Mouse (Mus musculus): ENCODE results near the gene Nnmt. TPM values are rescaled to one million over a fixed set of nuclear protein-coding genes. Genes with fewer than 3 reads are reported as not detected.

The Nnmt gene
- polyA plus RNA-seq, 1 experiment from 2014 or later = 1.5 TPM

DNA sequence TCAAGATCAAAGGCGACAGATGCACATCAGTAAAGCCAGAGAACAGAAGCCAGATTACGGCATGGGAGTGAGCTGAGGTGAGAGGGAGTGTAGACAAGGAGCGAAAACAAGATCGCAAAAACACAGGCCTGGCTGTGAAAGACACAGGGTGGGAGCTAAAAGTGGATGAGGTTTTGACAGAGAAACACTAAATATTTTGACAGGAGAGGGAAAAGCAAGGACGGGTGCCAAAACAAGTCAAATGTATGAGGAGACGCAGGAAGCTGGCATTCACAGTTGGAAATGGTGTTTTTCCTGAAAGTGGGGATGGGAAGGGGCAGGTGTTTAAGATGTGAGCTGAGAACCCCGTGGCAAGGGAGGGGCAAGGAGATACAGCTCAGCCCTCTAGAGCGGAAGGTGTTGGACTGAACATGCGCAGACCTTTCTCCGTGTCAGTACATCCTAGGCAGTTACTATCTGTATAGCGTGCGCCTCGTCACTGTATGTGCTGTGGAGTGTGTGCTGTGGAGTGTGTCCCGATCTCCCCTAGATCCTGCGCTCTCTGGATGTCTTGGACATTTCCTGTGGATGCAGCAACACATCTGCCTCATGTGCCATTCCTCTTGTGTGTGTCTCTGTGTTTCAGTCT is 33.3 kb upstream of the Nnmt start:
- H3K9ac ChIP-seq (ENCODE audit: low read length) = no peak overlapping the region
- no peak overlapping the region for H3K4me3 ChIP-seq (ENCODE audit: low read length)
- no peak overlapping the region for H3K4me2 ChIP-seq (ENCODE audit: low read depth, low read length)
- no peaks in the 10 kb centered on the region for H3K4me1 ChIP-seq (replicated peaks; ENCODE audit: control insufficient read depth, insufficient read depth, low read length)
- H3K36me3 ChIP-seq (ENCODE audit: control insufficient read depth, insufficient read depth, low read length) = no peaks in the 10 kb centered on the region
- H3K9me3 ChIP-seq (ENCODE audit: control insufficient read depth, low read length) = no peaks in the 10 kb centered on the region
- ATAC-seq (ENCODE audit: low read depth) = peak; percentile 23; the same call in 1 of the 2 replicates
- H3K27ac ChIP-seq (ENCODE audit: low read length) = no peak overlapping the region
- peaks cover 8% of the 10 kb centered on the region; the same call in 1 of the 2 replicates for H3K27me3 ChIP-seq (ENCODE audit: control insufficient read depth, insufficient read depth, low read depth, low read length)
- 35% methylated on average over 15 of the region's 15 CpGs for WGBS

DNA sequence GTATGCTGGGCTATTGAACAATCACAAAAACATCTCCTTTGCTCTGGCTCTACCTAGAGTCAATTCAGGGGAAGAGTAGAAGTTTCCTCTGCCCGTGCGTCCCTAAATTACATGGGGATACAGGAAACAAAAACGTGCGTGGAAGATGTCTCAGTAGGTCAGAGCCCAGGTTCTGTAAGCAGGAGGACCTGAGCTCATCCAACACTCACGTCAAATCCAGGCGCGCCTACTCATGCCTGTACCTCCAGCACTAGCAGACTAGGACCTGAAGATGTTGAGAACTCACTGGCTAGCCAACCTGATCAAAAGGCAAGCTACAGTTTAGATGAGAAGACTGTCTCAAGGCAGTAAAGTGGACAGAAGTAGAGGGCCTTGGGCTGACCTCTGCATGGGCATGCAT is 32.2 kb upstream of the Nnmt start:
- ATAC-seq (ENCODE audit: low read depth) = no peak
- 83% methylated on average over 7 of the region's 7 CpGs for WGBS

DNA sequence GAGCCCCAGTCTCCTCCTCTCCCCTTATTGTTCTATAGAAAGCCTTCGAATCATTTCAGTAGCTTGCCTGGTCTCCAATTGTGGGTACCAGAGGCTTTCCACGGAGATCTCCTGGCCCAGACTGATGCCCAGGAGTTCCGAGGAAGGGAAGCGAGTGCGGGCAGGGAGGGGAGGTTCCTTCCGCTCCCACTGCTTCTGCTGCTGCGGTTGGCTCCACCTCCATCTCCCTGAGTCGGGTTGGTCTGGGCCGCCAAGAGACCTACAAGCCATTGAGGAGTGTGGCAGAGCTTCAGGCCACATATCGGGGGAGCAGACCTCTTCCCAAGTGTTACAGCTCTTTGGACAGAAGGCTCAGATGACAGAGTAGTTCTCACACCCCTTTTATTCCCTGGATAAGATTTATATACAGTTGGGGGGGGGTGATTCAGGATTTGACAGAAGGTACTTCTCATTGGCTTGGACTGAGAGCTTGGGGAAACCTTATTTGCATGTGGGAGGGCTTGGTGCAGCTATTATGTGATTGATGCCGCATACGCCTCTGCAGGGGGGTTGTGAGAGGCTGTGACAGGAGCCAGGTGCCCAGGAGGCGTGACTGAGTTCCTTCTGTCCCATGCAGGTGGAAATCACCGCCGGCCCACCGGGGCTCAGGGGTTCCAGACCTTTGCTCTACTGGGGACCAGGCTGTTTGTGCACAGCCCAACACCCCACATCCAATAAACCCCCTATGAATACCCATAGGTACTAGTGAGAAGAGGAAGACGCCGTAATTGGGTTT is 30.8 kb upstream of the Nnmt start:
- 37% methylated on average over 18 of the region's 18 CpGs for WGBS
- H3K4me3 ChIP-seq (ENCODE audit: low read length) = no peak overlapping the region
- H3K27ac ChIP-seq (ENCODE audit: low read length) = no peak overlapping the region
- no peaks in the 10 kb centered on the region for H3K4me1 ChIP-seq (replicated peaks; ENCODE audit: control insufficient read depth, insufficient read depth, low read length)
- H3K9me3 ChIP-seq (ENCODE audit: control insufficient read depth, low read length) = no peaks in the 10 kb centered on the region
- no peak overlapping the region for H3K9ac ChIP-seq (ENCODE audit: low read length)
- H3K27me3 ChIP-seq (ENCODE audit: control insufficient read depth, insufficient read depth, low read depth, low read length) = peaks cover 8% of the 10 kb centered on the region; the same call in 1 of the 2 replicates
- H3K36me3 ChIP-seq (ENCODE audit: control insufficient read depth, insufficient read depth, low read length) = no peaks in the 10 kb centered on the region
- ATAC-seq (ENCODE audit: low read depth) = no peak
- no peak overlapping the region for H3K4me2 ChIP-seq (ENCODE audit: low read depth, low read length)

More for the DNA sequence above, 32.2 kb upstream of the Nnmt start:
- H3K36me3 ChIP-seq (ENCODE audit: control insufficient read depth, insufficient read depth, low read length) = no peaks in the 10 kb centered on the region
- no peaks in the 10 kb centered on the region for H3K4me1 ChIP-seq (replicated peaks; ENCODE audit: control insufficient read depth, insufficient read depth, low read length)
- no peak overlapping the region for H3K4me3 ChIP-seq (ENCODE audit: low read length)
- no peak overlapping the region for H3K27ac ChIP-seq (ENCODE audit: low read length)
- no peak overlapping the region for H3K9ac ChIP-seq (ENCODE audit: low read length)
- H3K4me2 ChIP-seq (ENCODE audit: low read depth, low read length) = no peak overlapping the region
- H3K9me3 ChIP-seq (ENCODE audit: control insufficient read depth, low read length) = no peaks in the 10 kb centered on the region
- peaks cover 8% of the 10 kb centered on the region; the same call in 1 of the 2 replicates for H3K27me3 ChIP-seq (ENCODE audit: control insufficient read depth, insufficient read depth, low read depth, low read length)

DNA sequence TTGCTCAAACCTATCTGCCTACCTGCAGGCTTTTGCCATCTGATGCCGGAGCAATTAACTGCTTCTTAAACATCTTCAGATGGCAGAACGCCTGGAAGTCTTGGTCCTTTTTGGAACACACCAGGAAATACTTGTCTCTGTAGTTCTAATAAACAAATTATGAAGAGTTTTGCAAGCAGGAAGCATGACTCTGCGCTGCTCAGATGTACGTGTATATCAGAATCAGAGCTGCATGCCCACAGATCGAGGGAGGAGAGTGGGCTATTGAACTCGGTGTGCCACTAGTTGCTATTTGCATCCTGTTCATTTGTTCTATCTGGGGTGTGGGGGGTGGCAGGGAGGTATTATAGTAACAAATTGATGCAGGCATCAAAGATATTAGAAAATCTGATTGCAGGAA is 28.2 kb upstream of the Nnmt start:
- Histone ChIP-seq H3K36me3 (ENCODE audit: control insufficient read depth, insufficient read depth, low read length) (no peaks in the 10 kb centered on the region), H3K27ac (ENCODE audit: low read length) (no peak overlapping the region), H3K4me2 (ENCODE audit: low read depth, low read length) (no peak overlapping the region), H3K9me3 (ENCODE audit: control insufficient read depth, low read length) (no peaks in the 10 kb centered on the region), H3K9ac (ENCODE audit: low read length) (no peak overlapping the region), H3K4me3 (ENCODE audit: low read length) (no peak overlapping the region), H3K4me1 (replicated peaks; ENCODE audit: control insufficient read depth, insufficient read depth, low read length) (no peaks in the 10 kb centered on the region), H3K27me3 (ENCODE audit: control insufficient read depth, insufficient read depth, low read depth, low read length) (peaks cover 8% of the 10 kb centered on the region; the same call in 1 of the 2 replicates)
- no peak for ATAC-seq (ENCODE audit: low read depth)
- 58% methylated on average over 6 of the region's 6 CpGs for WGBS

GRCm38 (mm10) chr9:48619268-48619667 is 14.3 kb upstream of the Nnmt start:
- H3K9me3 ChIP-seq (ENCODE audit: control insufficient read depth, low read length) = no peaks in the 10 kb centered on the region
- no peaks in the 10 kb centered on the region for H3K27me3 ChIP-seq (ENCODE audit: control insufficient read depth, insufficient read depth, low read depth, low read length)
- H3K4me2 ChIP-seq (ENCODE audit: low read depth, low read length) = no peak overlapping the region
- ATAC-seq (ENCODE audit: low read depth) = no peak
- H3K4me3 ChIP-seq (ENCODE audit: low read length) = no peak overlapping the region
- 90% methylated on average over 1 of the region's 1 CpGs for WGBS
- H3K36me3 ChIP-seq (ENCODE audit: control insufficient read depth, insufficient read depth, low read length) = no peaks in the 10 kb centered on the region
- no peak overlapping the region for H3K27ac ChIP-seq (ENCODE audit: low read length)
- H3K4me1 ChIP-seq (replicated peaks; ENCODE audit: control insufficient read depth, insufficient read depth, low read length) = no peaks in the 10 kb centered on the region
- no peak overlapping the region for H3K9ac ChIP-seq (ENCODE audit: low read length)

GRCm38 (mm10) chr9:48618589-48618988 is 13.6 kb upstream of the Nnmt start:
- Histone ChIP-seq H3K27ac (ENCODE audit: low read length) (no peak overlapping the region), H3K4me3 (ENCODE audit: low read length) (no peak overlapping the region), H3K36me3 (ENCODE audit: control insufficient read depth, insufficient read depth, low read length) (no peaks in the 10 kb centered on the region), H3K4me1 (replicated peaks; ENCODE audit: control insufficient read depth, insufficient read depth, low read length) (no peaks in the 10 kb centered on the region), H3K4me2 (ENCODE audit: low read depth, low read length) (0 out of 2 replicates have a peak overlapping the region, but pooled peaks have one; percentile 12), H3K27me3 (ENCODE audit: control insufficient read depth, insufficient read depth, low read depth, low read length) (no peaks in the 10 kb centered on the region), H3K9ac (ENCODE audit: low read length) (no peak overlapping the region), H3K9me3 (ENCODE audit: control insufficient read depth, low read length) (no peaks in the 10 kb centered on the region)
- WGBS = 20% methylated on average over 6 of the region's 6 CpGs
- ATAC-seq (ENCODE audit: low read depth) = peak; percentile 65

GRCm38 (mm10) chr9:48618111-48618510 is 13.2 kb upstream of the Nnmt start:
- 64% methylated on average over 8 of the region's 8 CpGs for WGBS
- Histone ChIP-seq H3K27me3 (ENCODE audit: control insufficient read depth, insufficient read depth, low read depth, low read length) (no peaks in the 10 kb centered on the region), H3K4me1 (replicated peaks; ENCODE audit: control insufficient read depth, insufficient read depth, low read length) (no peaks in the 10 kb centered on the region), H3K36me3 (ENCODE audit: control insufficient read depth, insufficient read depth, low read length) (no peaks in the 10 kb centered on the region), H3K9ac (ENCODE audit: low read length) (no peak overlapping the region), H3K27ac (ENCODE audit: low read length) (no peak overlapping the region), H3K9me3 (ENCODE audit: control insufficient read depth, low read length) (no peaks in the 10 kb centered on the region), H3K4me2 (ENCODE audit: low read depth, low read length) (no peak overlapping the region), H3K4me3 (ENCODE audit: low read length) (no peak overlapping the region)
- ATAC-seq (ENCODE audit: low read depth) = peak; percentile 79

GRCm38 (mm10) chr9:48617511-48618010 is 12.6 kb upstream of the Nnmt start:
- Histone ChIP-seq H3K4me1 (replicated peaks; ENCODE audit: control insufficient read depth, insufficient read depth, low read length) (no peaks in the 10 kb centered on the region), H3K36me3 (ENCODE audit: control insufficient read depth, insufficient read depth, low read length) (no peaks in the 10 kb centered on the region), H3K9ac (ENCODE audit: low read length) (no peak overlapping the region), H3K27ac (ENCODE audit: low read length) (no peak overlapping the region), H3K9me3 (ENCODE audit: control insufficient read depth, low read length) (no peaks in the 10 kb centered on the region), H3K4me3 (ENCODE audit: low read length) (no peak overlapping the region), H3K27me3 (ENCODE audit: control insufficient read depth, insufficient read depth, low read depth, low read length) (no peaks in the 10 kb centered on the region), H3K4me2 (ENCODE audit: low read depth, low read length) (no peak overlapping the region)
- no peak for ATAC-seq (ENCODE audit: low read depth)
- 78% methylated on average over 3 of the region's 3 CpGs for WGBS

- Histone ChIP-seq H3K9me3 (ENCODE audit: control insufficient read depth, low read length) (no peaks in the 10 kb centered on the region), H3K9ac (ENCODE audit: low read length) (no peak overlapping the region), H3K4me1 (replicated peaks; ENCODE audit: control insufficient read depth, insufficient read depth, low read length) (no peaks in the 10 kb centered on the region), H3K36me3 (ENCODE audit: control insufficient read depth, insufficient read depth, low read length) (no peaks in the 10 kb centered on the region), H3K27me3 (ENCODE audit: control insufficient read depth, insufficient read depth, low read depth, low read length) (no peaks in the 10 kb centered on the region), H3K27ac (ENCODE audit: low read length) (no peak overlapping the region), H3K4me2 (ENCODE audit: low read depth, low read length) (no peak overlapping the region), H3K4me3 (ENCODE audit: low read length) (no peak overlapping the region)
- no peak for ATAC-seq (ENCODE audit: low read depth)
- 80% methylated on average over 4 of the region's 4 CpGs for WGBS
These were observed 8.3 kb upstream of the Nnmt start for GRCm38 (mm10) chr9:48613221-48613620.

Measured in lung, embryonic 16.5 days (tissue).